Comparison of ENCODE assay signal across 25 mouse cellular contexts in the genomic region with DNA sequence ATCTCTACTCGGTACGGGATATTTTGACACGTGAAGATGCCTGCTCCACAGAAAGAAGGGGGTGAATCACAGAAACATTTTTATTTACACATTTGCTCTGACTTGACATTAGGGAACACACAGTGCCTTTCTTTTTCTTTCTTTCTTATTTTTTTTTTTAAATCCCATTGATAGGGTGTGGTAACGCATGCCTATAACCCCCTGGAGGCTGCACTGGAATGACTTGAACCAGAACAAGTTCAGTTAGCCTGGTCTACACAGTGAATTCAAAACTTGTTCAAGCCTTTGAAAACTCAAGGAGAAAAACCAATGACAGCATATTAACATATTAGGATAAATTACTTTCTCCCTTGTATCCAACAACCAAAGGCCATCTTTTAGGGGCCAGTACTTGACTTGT. TPM values are rescaled to one million over a fixed set of nuclear protein-coding genes. Genes with fewer than 3 reads are reported as not detected.
"Had no signal": no experiment of that assay in that cellular context is flagged by ENCODE, and none has a peak within 500 bp of the region (broad histone marks: within the 10 kb centered on the region; RNA-seq: fewer than 3 reads in every experiment).

No protein-coding gene starts in this region.

- H3K4me3 ChIP-seq: heart, adult 2 months; heart, embryonic 13.5 days; heart, embryonic 15.5 days; hindbrain, embryonic 13.5 days; hindbrain, embryonic 15.5 days; kidney, embryonic 15.5 days; limb, embryonic 13.5 days; limb, embryonic 15.5 days; liver, embryonic 12.5 days had no signal

- H3K27ac ChIP-seq: heart, adult 2 months; heart, embryonic 13.5 days; heart, embryonic 15.5 days; hindbrain, embryonic 13.5 days; hindbrain, embryonic 15.5 days; hindbrain, postnatal 0 days; kidney, embryonic 15.5 days; kidney, postnatal 0 days; limb, embryonic 13.5 days; limb, embryonic 15.5 days; liver, embryonic 12.5 days; liver, embryonic 14.5 days had no signal

- DNase-seq: gastrocnemius, postnatal 10 days; heart, adult 11 months; heart, adult 2 months; heart, postnatal 14 days; heart, postnatal 36 days; kidney, adult 11 months; kidney, adult 2 months; kidney, adult 9 months; kidney, postnatal 14 days; kidney, postnatal 36 days; layer of hippocampus, adult 9-11 months; layer of hippocampus, postnatal 36 days; left cerebral cortex, postnatal 4 days had no signal

RNA-seq across cellular contexts. Expression of a gene that starts 27.1 kb away (rescaled TPM):
- total RNA-seq: hematopoietic stem cell, adult 5-6 weeks had no signal
